ENCODE assay signal across 22 mouse cellular contexts in genomic region chr4:130912626-130913025, GRCm38 (mm10). TPM values are rescaled to one million over a fixed set of nuclear protein-coding genes. Genes with fewer than 3 reads are reported as not detected.
A peak's percentile ranks its signal among the peaks of the same experiment; 100 is the strongest.
DNase-seq lines count a peak whose midpoint lies in the region; ATAC-seq and TF ChIP-seq lines count a peak whose summit lies in the region.
"Had no signal": no experiment of that assay in that cellular context is flagged by ENCODE, and none has a peak within 500 bp of the region (broad histone marks: within the 10 kb centered on the region; RNA-seq: fewer than 3 reads in every experiment).

No protein-coding gene starts in this region.

- no peak for TF ChIP-seq POLR2A in thymus, adult 2 months (IDR thresholded peaks at IDR 0.05; ENCODE audit: control insufficient read depth, extremely low read depth, insufficient read depth, low read length, poor library complexity)

- H3K4me3 ChIP-seq in thymus, adult 2 months (ENCODE audit: control insufficient read depth, insufficient read depth, low read length): no peak overlapping the region; the same call in 1 of the 2 replicates
- H3K4me3 ChIP-seq in G1E (ENCODE audit: low read depth, low read length): peak overlapping the region; percentile 74; the same call in 1 of the 2 replicates
- 0 out of 2 replicates have a peak overlapping the region, but pooled peaks have one; percentile 39 for H3K4me3 ChIP-seq in liver, embryonic 12.5 days
- H3K4me3 ChIP-seq: heart, embryonic 12.5 days; kidney, embryonic 15.5 days had no signal

- no peak for DNase-seq in thymus, adult 2 months
- no peak for DNase-seq in thymus, postnatal 36 days
- DNase-seq in G1E (ENCODE audit: low spot score): no peak
- DNase-seq in adrenal gland, adult 18-20 months (ENCODE audit: low spot score in 2 of 2): no peak
- no peak for DNase-seq in layer of hippocampus, postnatal 25 days (ENCODE audit: extremely low spot score in 1 of 2, low spot score in 1 of 2)
- no peak for DNase-seq in right cerebral cortex, postnatal 36 days (ENCODE audit: low spot score in 2 of 2)
- DNase-seq: cerebellum, adult 11-12 months; cerebellum, postnatal 14 days; lung, adult 2 months; right cerebral cortex, postnatal 4 days had no signal

- H3K9ac ChIP-seq in liver, embryonic 12.5 days: no peak overlapping the region
- H3K9ac ChIP-seq: heart, embryonic 12.5 days; kidney, embryonic 15.5 days had no signal

- no peak for TF ChIP-seq CTCF in thymus, adult 2 months (IDR thresholded peaks at IDR 0.05; ENCODE audit: borderline replicate concordance, control insufficient read depth, extremely low read depth, insufficient read depth, low read length, poor library complexity)
- TF ChIP-seq CTCF in G1E (IDR thresholded peaks at IDR 0.05; ENCODE audit: low read depth, low read length): no peak

- 33% methylated on average over 3 of the region's 3 CpGs for WGBS in thymus, adult 2 months
- WGBS in liver, embryonic 12.5 days (ENCODE audit: insufficient replicate concordance): 49% methylated on average over 3 of the region's 3 CpGs

- H3K27me3 ChIP-seq in thymus, adult 2 months (ENCODE audit: control insufficient read depth, insufficient read depth, low read length): no peaks in the 10 kb centered on the region
- no peaks in the 10 kb centered on the region for H3K27me3 ChIP-seq in G1E (ENCODE audit: insufficient read depth, low read length)
- H3K27me3 ChIP-seq in liver, embryonic 12.5 days (replicated peaks): no peaks in the 10 kb centered on the region
- H3K27me3 ChIP-seq: heart, embryonic 12.5 days; kidney, embryonic 15.5 days had no signal

- peaks cover 61% of the 10 kb centered on the region for H3K4me1 ChIP-seq in thymus, adult 2 months (replicated peaks; ENCODE audit: control insufficient read depth, insufficient read depth, low read length)
- peaks cover 86% of the 10 kb centered on the region for H3K4me1 ChIP-seq in G1E (ENCODE audit: insufficient read depth, low read depth, low read length)
- H3K4me1 ChIP-seq in liver, embryonic 12.5 days: peaks cover 78% of the 10 kb centered on the region

- no peaks in the 10 kb centered on the region; the same call in 1 of the 2 replicates for H3K36me3 ChIP-seq in thymus, adult 2 months (ENCODE audit: control insufficient read depth, insufficient read depth, low read length)
- peaks cover 31% of the 10 kb centered on the region for H3K36me3 ChIP-seq in G1E (replicated peaks)
- H3K36me3 ChIP-seq in liver, embryonic 12.5 days: no peaks in the 10 kb centered on the region
- H3K36me3 ChIP-seq: heart, embryonic 12.5 days; kidney, embryonic 15.5 days had no signal

- H3K4me2 ChIP-seq in liver, embryonic 12.5 days: peak overlapping the region; percentile 39
- H3K4me2 ChIP-seq: heart, embryonic 12.5 days; kidney, embryonic 15.5 days had no signal

- no peaks in the 10 kb centered on the region for H3K9me3 ChIP-seq in G1E (replicated peaks)
- no peaks in the 10 kb centered on the region for H3K9me3 ChIP-seq in liver, embryonic 12.5 days (replicated peaks)
- H3K9me3 ChIP-seq: heart, embryonic 12.5 days; kidney, embryonic 15.5 days had no signal

- peak overlapping the region; percentile 48; the same call in 1 of the 2 replicates for H3K27ac ChIP-seq in thymus, adult 2 months (ENCODE audit: control insufficient read depth, insufficient read depth, low read length)
- no peak overlapping the region for H3K27ac ChIP-seq in liver, embryonic 12.5 days
- H3K27ac ChIP-seq: kidney, embryonic 15.5 days had no signal

- no peak for ATAC-seq in G1E (ENCODE audit: extremely low read depth, insufficient number of reproducible peaks, low FRiP score, poor library complexity, severe bottlenecking)
- ATAC-seq in liver, embryonic 12.5 days: no peak

RNA-seq across cellular contexts. Expression of gene Laptm5, which starts 0.3 kb away (rescaled TPM):
- polyA plus RNA-seq in thymus, adult 2 months (2012; rRNA removed): 1,867 and 1,969 TPM in 2 replicates
- total RNA-seq in G1E (2014; fragmentation: Nextera tagmentation) (717 and 822 TPM in 2 replicates), G1E (2017) (184 and 222 TPM in 2 replicates)
- polyA plus RNA-seq in G1E (2012): 540 and 565 TPM in 2 replicates
- 61.1 and 64.3 TPM in 2 replicates for polyA plus RNA-seq in liver, embryonic 12.5 days (2016; fragmentation: Nextera tagmentation; extraction: Ambion mirVana)
- 10 to 100 TPM; 25.1 to 54.6 TPM for total RNA-seq in adrenal gland, adult 18-20 months (2021)
- 10 to 100 TPM; 37.3 to 39.6 TPM for total RNA-seq in layer of hippocampus, postnatal 25 days (2021)

RNA-seq across cellular contexts. Expression of gene Matn1, which starts 31.6 kb away (rescaled TPM):
- 2.1 and 2.2 TPM in 2 replicates for polyA plus RNA-seq in thymus, adult 2 months (2012; rRNA removed)
- total RNA-seq in G1E (2014; fragmentation: Nextera tagmentation): 0.98 TPM in 1 of 2 replicates, not detected in the other
- total RNA-seq in G1E (2017): 0.60 and 1.1 TPM in 2 replicates
- polyA plus RNA-seq in G1E (2012): 0.30 and 0.79 TPM in 2 replicates
- 0.12 and 0.17 TPM in 2 replicates for polyA plus RNA-seq in liver, embryonic 12.5 days (2016; fragmentation: Nextera tagmentation; extraction: Ambion mirVana)
- not detected for total RNA-seq in adrenal gland, adult 18-20 months (2021)
- 1 to 10 TPM; 2.0 to 2.1 TPM for total RNA-seq in layer of hippocampus, postnatal 25 days (2021)
- total RNA-seq: adrenal gland, postnatal 36 days; gastrocnemius, postnatal 25 days; heart, adult 18-20 months; heart, postnatal 10 days; midbrain, postnatal 0 days had no signal
- polyA plus RNA-seq: C2C12; forebrain, embryonic 11.5 days; hindbrain, embryonic 11.5 days; neural tube, embryonic 14.5 days had no signal
